Mouse (Mus musculus): ENCODE data around the gene Als2cr12. TPM values are rescaled to one million over a fixed set of nuclear protein-coding genes. Genes with fewer than 3 reads are reported as not detected.
A peak's percentile ranks its signal among the peaks of the same experiment; 100 is the strongest.
"Not testable (repeated sequence)": the region's sequence is repeated elsewhere in the genome, so short reads cannot be mapped to it uniquely, and the experiment has no call there.

The Als2cr12 gene
- total RNA-seq, 1 experiment from 2014 or later = not detected

GRCm38 (mm10) chr1:58617978-58618668 is 77.7 kb downstream of the Als2cr12 start:
- ATAC-seq (replicated peaks; ENCODE audit: low read depth, poor library complexity, severe bottlenecking) = peak; percentile 92

- ATAC-seq (replicated peaks; ENCODE audit: low read depth, poor library complexity, severe bottlenecking) = no peak
Measured at GRCm38 (mm10) chr1:58617076-58617475, 78.7 kb downstream of the Als2cr12 start.

DNA sequence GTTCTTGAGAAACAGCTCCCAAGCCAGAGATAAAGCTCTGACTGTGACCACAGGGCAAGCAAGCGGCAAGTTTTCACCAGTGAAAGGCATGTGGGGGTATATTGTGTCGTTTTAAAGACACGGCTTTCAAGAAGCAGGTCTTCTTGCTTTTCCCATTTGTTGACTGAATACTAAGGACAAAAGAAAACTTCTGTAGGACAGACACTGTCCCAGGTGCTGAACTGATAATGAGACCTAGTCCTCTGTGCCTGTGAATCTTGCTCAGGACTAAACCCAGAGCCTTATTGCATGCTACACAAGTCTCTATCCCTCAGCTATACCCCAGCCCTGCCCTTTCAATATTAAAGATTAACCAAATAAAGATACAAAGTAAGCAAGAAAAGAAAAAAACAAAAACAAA is 79.6 kb downstream of the Als2cr12 start:
- ATAC-seq (replicated peaks; ENCODE audit: low read depth, poor library complexity, severe bottlenecking) = no peak

- no peak for ATAC-seq (replicated peaks; ENCODE audit: low read depth, poor library complexity, severe bottlenecking)
Measured at GRCm38 (mm10) chr1:58615146-58615545, 80.6 kb downstream of the Als2cr12 start.

GRCm38 (mm10) chr1:58614424-58614823 is 81.4 kb downstream of the Als2cr12 start:
- ATAC-seq (replicated peaks; ENCODE audit: low read depth, poor library complexity, severe bottlenecking) = no peak

GRCm38 (mm10) chr1:58613786-58614185 is 82.0 kb downstream of the Als2cr12 start:
- no peak for ATAC-seq (replicated peaks; ENCODE audit: low read depth, poor library complexity, severe bottlenecking)

- ATAC-seq (replicated peaks; ENCODE audit: low read depth, poor library complexity, severe bottlenecking) = no peak
Measured at GRCm38 (mm10) chr1:58610611-58611010, 85.2 kb downstream of the Als2cr12 start.

DNA sequence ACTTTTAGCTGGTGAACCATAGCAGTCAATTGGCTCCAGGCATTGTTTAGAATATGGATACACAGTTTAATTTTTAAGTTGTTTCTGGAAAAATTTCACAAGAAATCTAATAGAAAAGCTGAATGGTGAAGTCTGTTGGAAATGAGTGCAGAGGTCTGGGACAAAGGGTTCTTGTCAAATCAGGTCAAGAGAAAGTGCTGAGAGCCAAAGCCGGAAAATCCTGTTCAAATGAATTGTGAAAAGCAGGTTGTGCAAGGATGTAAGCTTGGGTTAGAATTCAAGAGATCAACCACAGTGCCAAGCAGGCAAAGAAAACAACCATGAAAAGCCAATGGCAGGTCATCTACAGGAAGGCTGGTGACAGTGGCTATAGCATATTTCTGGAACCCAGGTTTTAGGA is 85.6 kb downstream of the Als2cr12 start:
- ATAC-seq (replicated peaks; ENCODE audit: low read depth, poor library complexity, severe bottlenecking) = no peak

- not testable (repeated sequence) for ATAC-seq (replicated peaks; ENCODE audit: low read depth, poor library complexity, severe bottlenecking)
Measured at GRCm38 (mm10) chr1:58609591-58609990, 86.2 kb downstream of the Als2cr12 start.

GRCm38 (mm10) chr1:58603738-58604137 is 92.1 kb downstream of the Als2cr12 start:
- ATAC-seq (replicated peaks; ENCODE audit: low read depth, poor library complexity, severe bottlenecking) = peak; percentile 62

DNA sequence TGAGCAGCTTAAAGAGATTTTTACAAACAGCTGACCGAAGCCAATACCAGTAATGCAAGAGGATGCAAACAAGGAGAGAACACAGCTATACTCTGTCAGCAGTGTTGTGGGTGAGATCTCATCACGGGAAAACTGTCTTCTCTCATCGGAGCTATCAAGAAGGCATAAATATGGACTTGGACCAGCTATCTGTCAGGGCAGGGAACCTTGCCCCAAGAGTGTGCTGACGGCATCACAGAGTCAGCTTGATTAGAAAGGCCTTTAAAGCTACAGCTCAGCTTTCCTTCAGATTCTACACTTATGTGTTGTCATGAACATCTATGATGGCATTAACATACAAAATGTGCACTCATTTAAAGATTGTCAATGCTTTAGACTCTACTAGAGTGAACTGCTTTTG is 93.1 kb downstream of the Als2cr12 start:
- ATAC-seq (replicated peaks; ENCODE audit: low read depth, poor library complexity, severe bottlenecking) = no peak

Other genes starting within 250 kb of the Als2cr12 start
- gene Orc2, start 190.9 kb downstream of the Als2cr12 start, total RNA-seq (2017) = 87.7 and 100 TPM in 2 replicates
- 13.1 and 13.9 TPM in 2 replicates for gene Fam126b, start 109.7 kb downstream of the Als2cr12 start, total RNA-seq (2017)
- gene Ndufb3, start 109.6 kb downstream of the Als2cr12 start, total RNA-seq (2017) = 84.0 and 90.8 TPM in 2 replicates
- 80.7 and 80.8 TPM in 2 replicates for gene Cflar, start 15.5 kb upstream of the Als2cr12 start, total RNA-seq (2017)
- gene Casp8, start 99.4 kb upstream of the Als2cr12 start, total RNA-seq (2017) = 112 and 118 TPM in 2 replicates